Mouse (Mus musculus) left cerebral cortex, adult 2 months (tissue): ENCODE measurements around the gene Prep. TPM values are rescaled to one million over a fixed set of nuclear protein-coding genes. Genes with fewer than 3 reads are reported as not detected.
A peak's percentile ranks its signal among the peaks of the same experiment; 100 is the strongest.

Experiments
- DNase-seq, 2 experiments: peaks; one replicate each; pipeline ENCODE4 v3.0.0; 2021 to 2022; ENCODE audit warnings: low spot score in 2 of 2, mixed read lengths in 1 of 2; ENCODE audit errors: extremely low spot score in 1 of 2
- H3K27ac ChIP-seq: fragments of 200-600 bp; 2 replicates; pipeline ENCODE4 v1.8.1; 2022
- H3K4me3 ChIP-seq: fragments of 200-600 bp; 2 replicates; pipeline ENCODE4 v1.8.1; 2022
- CTCF ChIP-seq: fragments of 200-600 bp; IDR thresholded peaks from 2 replicates; pipeline ENCODE4 v1.8.1; 2022; ENCODE audit warnings: antibody characterized with exemption, mild to moderate bottlenecking, moderate library complexity
- intact Hi-C: fragments of 180-260 bp; cut with DNase I; formaldehyde crosslinking; loops from one replicate; pipeline ENCODE4 v1.15.1; 2025
- total RNA-seq, 2 experiments: library from RNA; stranded (reverse); gene quantifications; 2 replicates each; pipeline ENCODE4 v1.2.3; 2021

Gene Prep
- total RNA-seq, 2 experiments from 2014 or later = 7.9 to 8.3 TPM

DNA sequence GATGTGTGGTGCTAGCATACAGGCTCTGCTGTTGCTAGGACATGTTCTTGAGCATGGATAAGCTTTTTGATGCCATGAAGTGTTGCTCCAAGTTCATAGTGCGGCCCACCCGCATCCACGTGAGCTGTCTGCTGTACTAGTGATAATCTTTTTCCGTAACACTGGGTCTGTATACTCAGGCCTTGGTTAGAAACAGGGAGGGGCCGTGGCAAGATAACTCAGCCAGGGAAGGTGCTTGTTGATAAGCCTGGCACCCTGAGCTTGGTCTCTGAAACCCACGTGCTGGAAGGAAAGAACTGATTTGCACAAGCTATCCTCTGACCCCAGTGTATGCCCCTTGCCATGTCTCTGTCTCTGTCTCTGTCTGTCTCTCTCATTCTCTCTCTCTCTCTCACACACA lies 63.0 kb downstream of the Prep start:
- H3K4me3 ChIP-seq = no peak overlapping the region
- H3K27ac ChIP-seq = no peak overlapping the region
- intact Hi-C loops = no loop called here
- DNase-seq = no peak
- TF ChIP-seq CTCF = no peak

- intact Hi-C loops = no loop called here
- DNase-seq = peak in 1 of 2 experiments; percentile 22
- no peak overlapping the region for H3K27ac ChIP-seq
Measured at GRCm38 (mm10) chr10:45132371-45132770, 65.4 kb downstream of the Prep start.

DNA sequence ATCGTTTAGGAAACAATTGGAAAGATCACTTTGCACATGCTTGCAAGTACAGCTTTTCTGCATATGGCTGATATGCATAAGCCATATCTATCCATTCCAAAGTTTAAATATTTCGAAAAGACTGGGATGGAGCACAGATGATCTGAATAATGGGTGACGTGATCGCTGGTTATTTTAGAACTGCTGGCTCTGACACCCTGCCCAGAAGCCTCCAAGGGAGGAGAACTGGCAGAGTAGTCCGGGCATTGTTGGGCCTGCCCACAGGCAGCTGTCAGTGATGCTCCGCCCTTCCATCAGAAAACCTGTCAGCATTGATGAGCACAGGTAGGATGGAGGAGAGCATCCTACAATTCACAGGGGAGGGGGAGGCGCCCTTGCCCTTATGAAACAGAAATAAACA lies 69.8 kb downstream of the Prep start:
- TF ChIP-seq CTCF = no peak
- intact Hi-C loops = no loop called here
- Histone ChIP-seq H3K27ac (peak overlapping the region; percentile 2; the same call in 1 of the 2 replicates), H3K4me3 (no peak overlapping the region)
- peak; percentile 16 to 40 for DNase-seq

More at GRCm38 (mm10) chr10:45132371-45132770, 65.4 kb downstream of the Prep start:
- peak; percentile 70 for TF ChIP-seq CTCF
- H3K4me3 ChIP-seq = no peak overlapping the region

DNA sequence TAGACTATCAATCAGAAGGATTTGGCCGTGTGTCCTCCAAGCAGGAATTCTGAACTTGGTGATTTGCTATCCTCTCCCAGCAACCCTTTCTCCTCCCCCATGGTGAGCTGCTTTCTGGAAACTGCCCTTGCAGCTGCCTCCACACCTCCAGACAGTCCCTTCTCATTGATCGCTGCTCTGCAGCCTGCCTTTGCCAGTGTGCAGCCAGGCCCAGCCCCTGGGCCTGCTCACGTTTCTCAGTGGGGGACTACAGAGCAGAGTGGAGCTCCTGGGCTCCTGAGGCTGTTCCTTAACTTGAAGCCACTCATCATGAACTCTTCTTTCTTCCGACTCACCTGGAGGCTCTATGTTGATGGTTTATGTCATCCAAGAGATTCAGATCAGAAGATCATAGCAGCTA lies 72.9 kb downstream of the Prep start:
- intact Hi-C loops = no loop called here
- H3K27ac ChIP-seq = no peak overlapping the region
- TF ChIP-seq CTCF = no peak
- H3K4me3 ChIP-seq = no peak overlapping the region
- no peak for DNase-seq

GRCm38 (mm10) chr10:45140474-45141212 lies 73.6 kb downstream of the Prep start:
- no peak overlapping the region for H3K27ac ChIP-seq
- TF ChIP-seq CTCF = no peak
- no peak for DNase-seq
- intact Hi-C loops = no loop called here
- H3K4me3 ChIP-seq = no peak overlapping the region

- no peak for DNase-seq
- intact Hi-C loops = no loop called here
Measured at GRCm38 (mm10) chr10:45142359-45142758, 75.4 kb downstream of the Prep start.

DNA sequence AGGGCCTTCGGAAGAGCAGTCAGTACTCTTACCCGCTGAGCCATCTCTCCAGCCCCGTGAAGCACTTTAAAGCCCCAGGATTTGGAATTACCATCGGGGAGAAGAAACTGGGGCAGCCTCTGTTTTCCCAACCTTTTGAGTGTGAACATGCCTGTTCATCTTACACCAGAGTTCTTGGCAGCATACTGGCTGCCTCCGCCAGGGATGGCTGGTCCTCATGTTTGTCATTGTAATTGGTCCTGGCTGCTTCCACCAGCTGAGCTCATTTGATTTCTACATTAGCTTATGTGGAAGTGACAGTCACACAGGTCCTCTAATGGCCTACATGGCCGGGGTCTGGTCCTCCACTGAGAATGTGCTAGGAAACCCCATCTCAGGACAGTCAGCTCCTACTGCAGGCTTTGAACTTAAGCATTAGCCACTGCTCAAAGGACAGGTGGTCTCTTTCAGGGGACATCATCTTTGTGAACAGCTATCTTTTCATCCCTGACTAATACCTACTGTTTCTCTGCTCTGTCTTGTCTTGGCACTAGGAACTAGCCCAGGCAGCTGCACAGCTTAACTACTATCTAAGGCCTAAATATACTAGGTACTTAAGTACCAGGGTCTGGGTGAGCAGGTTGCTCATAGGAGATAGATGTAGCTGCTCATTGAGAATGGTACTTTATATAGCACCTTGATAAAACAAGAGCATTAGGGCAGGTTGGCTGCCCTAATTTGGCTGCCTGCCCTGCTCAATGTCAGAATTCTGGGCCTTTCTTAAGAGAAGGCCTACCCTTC lies 77.2 kb downstream of the Prep start:
- H3K27ac ChIP-seq = no peak overlapping the region
- no peak for DNase-seq
- no peak for TF ChIP-seq CTCF
- H3K4me3 ChIP-seq = no peak overlapping the region
- intact Hi-C loops = no loop called here

More at GRCm38 (mm10) chr10:45142359-45142758, 75.4 kb downstream of the Prep start:
- H3K4me3 ChIP-seq = no peak overlapping the region
- H3K27ac ChIP-seq = no peak overlapping the region
- TF ChIP-seq CTCF = no peak

- no peak for DNase-seq
- Histone ChIP-seq H3K4me3 (no peak overlapping the region), H3K27ac (no peak overlapping the region)
- TF ChIP-seq CTCF = no peak
- intact Hi-C loops = no loop called here
Measured at GRCm38 (mm10) chr10:45146821-45147220, 79.8 kb downstream of the Prep start.

DNA sequence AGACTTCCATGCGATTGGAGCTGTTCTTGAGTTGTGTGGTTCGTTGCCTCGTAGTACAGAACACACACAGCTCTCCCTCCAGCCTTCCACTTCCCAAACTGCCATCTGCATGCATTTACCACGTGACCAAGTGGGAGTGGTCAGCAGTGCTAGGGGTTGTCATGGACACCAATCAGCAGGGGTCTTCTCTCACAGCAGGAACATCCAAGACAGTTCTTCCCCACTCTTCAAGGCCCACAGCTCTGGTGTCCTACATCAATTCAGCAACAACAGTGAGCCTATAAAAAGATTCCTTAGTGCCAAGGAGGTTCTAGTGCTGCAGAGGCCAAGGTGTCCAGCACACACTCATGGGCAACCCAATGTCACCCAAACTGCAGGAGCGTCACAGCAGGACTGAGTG lies 84.1 kb downstream of the Prep start:
- Histone ChIP-seq H3K4me3 (no peak overlapping the region), H3K27ac (no peak overlapping the region)
- DNase-seq = no peak
- no peak for TF ChIP-seq CTCF
- intact Hi-C loops = no loop called here

DNA sequence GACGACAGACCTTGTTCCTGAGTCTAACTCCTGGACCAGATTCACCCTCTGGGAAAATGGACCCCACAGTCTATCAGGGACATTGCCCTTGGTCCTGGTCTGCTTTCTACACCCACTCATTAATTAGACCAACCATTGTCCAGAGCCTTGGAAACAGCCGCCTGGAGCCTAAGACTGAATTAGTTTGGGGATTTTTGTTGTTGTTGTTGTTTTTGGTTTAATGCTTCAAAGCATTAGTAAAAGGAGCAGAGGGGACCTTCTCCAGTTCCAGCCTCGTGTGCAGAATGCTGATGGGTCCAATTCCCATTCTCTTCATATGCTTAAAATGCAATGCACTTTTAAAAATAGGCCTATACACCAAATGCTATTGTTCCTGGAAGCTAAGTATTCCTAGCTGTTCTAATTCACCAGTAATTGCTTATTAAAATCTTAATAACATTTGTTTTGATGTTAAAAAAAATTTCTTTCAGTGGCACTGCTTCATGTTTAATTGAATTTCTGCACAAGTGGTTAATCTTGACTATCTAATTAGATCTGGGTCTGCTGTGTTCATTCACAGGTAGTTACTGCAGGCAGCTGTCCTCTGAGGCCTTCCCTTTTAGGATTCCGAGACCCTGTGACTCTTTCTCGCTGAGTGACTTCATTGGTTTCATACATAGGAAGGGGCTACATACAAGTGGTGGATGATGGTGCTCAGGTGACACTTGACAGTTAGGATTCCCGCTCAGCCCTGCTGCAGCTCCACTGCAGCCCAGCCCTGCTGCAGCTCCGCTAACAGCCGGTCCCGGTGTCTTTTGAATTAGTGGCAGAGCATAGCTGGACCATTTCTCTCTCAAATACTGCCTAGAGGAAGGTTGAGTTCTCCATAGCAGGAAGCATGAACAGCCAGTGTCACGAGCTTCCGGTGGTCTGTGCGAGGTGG lies 85.0 kb downstream of the Prep start:
- no peak for DNase-seq
- intact Hi-C loops = no loop called here
- TF ChIP-seq CTCF = no peak
- no peak overlapping the region for H3K27ac ChIP-seq
- no peak overlapping the region for H3K4me3 ChIP-seq

DNA sequence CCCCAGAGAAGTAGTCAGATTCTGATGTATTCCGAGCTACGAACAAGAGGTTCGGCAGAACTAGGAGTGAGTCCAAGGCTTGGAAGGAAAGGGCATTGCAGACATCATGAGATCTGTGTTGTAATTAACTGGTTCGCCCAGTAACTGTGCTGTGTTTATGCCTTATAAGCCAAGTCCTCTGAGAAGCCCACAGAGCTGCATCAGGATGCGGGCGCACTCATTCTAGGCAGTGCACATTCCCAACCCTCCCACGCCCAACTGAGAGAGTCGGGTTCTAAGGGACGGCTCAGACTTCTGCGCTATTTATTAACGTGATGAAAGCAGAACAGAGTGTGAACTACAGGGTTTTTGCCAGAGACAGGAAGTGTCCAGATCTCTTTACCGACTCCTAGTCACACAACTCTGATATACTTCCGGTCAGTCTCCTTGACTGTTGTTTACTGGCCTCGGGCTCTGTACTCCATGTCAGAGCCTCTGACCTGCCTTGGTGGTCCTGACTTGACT lies 87.6 kb downstream of the Prep start:
- H3K27ac ChIP-seq = no peak overlapping the region
- H3K4me3 ChIP-seq = no peak overlapping the region
- intact Hi-C loops = no loop called here
- TF ChIP-seq CTCF = no peak
- no peak for DNase-seq
